Mouse (Mus musculus): ENCODE measurements around the gene Brinp2.

Brinp2 gene

DNA sequence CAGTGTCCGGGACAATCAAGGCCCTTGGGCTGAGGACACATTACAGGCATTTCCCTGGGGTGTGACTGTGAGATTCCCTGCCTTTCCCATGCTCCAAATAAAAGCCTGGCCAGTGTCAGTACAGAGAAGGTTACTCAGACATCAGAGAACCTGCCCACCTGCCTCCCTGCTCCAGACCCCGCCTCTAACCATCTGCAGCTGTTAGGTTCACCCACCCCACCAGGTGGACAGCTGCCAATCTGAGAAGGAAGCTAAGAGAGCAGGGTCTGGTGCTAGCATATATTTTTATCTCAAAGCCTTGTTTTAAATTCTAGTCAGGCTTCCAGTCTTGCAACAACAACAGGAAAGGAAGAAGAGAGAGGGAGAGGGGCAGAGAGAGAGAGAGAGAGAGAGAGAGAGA lies 128.9 kb downstream of the Brinp2 start:
- no peak for DNase-seq (ENCODE audit: extremely low read depth, low read depth, low spot score)

DNA sequence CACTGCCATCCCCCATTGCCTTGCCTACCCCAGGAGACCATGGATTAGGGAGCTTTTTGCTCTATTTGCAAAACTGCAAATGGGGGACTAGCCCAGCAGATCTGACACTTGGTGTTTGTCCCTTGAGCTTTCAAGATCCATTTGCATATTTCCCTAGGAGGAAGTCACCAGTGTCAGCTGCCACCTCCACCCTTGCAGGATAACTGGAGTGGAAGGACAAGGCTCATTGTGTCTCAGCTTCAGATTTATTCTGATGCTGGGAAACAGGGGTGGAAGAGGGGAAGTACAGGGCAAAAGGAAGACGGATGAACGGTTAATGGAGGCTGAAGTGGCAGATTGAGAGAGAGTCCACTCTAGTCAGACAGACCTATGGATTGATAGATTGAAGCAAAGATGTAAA lies 129.4 kb downstream of the Brinp2 start:
- no peak for DNase-seq (ENCODE audit: extremely low read depth, low read depth, low spot score)

DNA sequence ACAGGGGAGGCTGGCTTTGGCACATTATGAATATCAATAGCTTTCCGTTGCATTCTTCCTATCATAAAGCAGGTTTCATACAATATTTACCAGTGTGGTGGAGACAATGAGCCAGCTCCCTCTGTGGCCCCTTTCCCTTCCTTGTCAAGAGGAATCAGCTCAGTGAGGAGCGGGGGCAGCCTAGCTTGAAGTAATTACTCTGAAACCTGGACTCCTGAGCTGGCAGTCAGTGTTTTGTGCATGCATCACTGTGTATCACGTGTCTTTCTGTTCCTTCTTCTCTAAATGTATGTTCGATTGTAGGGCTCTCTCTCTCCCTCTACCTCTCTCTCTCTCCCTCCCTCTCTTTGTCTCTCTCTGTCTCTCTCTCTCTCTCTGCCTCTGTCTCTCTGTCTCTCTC lies 135.1 kb downstream of the Brinp2 start:
- DNase-seq (ENCODE audit: extremely low read depth, low read depth, low spot score): no peak

DNA sequence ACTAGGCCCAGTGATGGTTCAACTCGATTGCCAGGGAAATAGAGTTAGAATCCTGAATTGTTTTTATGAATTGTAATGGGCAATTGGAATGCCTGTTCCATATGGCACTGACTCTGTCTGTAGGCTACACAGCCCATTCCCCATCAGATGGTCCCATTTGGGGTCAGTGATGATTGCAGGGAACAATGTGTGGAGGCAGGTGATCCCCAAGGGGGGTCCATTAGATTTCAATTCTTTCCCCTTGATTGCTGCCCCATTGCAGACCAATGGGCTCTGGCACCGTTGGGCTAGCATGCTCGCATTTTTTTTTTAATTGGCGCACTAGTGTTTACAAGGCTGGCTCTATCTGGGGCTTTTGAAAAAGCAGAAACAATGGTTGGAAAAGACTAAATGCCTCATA lies 136.0 kb downstream of the Brinp2 start:
- DNase-seq (ENCODE audit: extremely low read depth, low read depth, low spot score): no peak

DNA sequence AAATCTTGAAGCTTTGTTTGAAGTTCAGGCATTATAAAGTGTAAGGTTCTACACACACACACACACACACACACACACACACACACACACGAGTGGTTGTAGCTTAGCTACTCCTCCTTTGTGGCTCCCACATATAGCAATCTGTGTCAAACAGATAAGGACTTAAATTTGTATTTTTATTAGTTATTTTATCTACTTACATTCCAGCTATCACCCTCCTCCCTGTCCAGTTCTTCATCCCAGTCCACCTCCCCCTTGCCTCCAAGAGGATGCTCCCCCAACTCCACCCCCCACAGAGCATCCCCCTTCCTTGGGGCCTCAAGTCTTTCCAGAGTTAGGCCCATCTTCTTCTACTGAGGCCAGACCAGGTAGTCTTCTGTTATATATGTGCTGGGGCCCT lies 137.4 kb downstream of the Brinp2 start:
- no peak for DNase-seq (ENCODE audit: extremely low read depth, low read depth, low spot score)

DNA sequence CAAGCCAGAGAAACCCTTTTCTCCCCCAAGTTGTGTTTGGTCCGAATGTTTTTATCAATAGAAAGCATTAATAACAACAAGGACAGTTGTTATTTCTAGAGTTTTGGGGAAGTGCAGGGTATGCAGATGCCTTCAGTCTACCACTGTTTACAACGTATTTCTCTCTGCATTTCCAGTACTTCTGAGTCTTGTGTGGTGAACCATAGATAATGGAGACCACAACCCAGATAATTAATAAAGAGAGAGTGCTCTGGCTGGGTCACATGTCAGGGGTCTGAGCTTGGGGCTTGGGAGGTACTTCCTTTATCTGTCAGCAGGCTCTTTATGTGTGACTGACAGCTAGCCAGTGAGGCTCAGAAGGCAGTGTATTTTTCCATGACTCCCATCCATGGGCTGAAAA lies 137.8 kb downstream of the Brinp2 start:
- no peak for DNase-seq (ENCODE audit: extremely low read depth, low read depth, low spot score)

DNA sequence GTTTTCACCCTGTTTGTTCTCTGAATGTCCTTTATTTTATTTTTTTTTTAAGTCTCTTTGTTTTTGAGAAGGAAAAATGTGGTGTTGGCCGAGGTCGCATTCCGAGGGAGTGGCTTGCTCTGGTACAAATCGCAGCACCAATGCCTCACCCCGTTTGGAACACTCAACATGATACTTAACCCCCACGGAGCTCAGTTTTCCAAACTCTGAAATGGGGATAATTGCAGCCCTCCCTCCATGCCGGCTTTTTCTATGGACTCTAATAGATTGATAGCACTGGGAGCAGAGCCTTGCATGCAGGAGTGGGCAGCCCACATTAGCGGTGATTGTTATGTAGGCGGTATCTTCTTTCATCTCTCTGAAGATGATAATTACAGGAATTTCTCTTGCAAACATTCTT lies 140.5 kb downstream of the Brinp2 start:
- DNase-seq (ENCODE audit: extremely low read depth, low read depth, low spot score): no peak

DNA sequence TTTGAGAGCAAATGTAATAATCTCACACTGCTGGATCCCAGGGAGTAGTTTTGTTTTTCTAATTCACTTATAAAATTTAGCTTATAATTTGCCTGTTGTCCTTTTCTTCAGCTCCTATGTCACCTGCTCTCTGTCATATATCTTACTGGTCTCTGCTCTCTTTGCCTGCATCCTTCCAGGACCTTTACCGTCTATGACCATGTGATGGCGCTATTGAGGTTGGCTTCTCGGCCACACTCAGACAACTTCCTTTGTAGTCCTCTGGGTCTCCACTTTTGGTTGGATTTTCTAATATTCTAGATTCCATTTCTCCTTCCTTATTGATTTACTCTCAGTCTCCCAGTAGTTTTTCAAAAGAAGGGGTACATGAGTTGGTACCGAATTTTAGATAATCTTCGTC lies 141.4 kb downstream of the Brinp2 start:
- no peak for DNase-seq (ENCODE audit: extremely low read depth, low read depth, low spot score)

DNA sequence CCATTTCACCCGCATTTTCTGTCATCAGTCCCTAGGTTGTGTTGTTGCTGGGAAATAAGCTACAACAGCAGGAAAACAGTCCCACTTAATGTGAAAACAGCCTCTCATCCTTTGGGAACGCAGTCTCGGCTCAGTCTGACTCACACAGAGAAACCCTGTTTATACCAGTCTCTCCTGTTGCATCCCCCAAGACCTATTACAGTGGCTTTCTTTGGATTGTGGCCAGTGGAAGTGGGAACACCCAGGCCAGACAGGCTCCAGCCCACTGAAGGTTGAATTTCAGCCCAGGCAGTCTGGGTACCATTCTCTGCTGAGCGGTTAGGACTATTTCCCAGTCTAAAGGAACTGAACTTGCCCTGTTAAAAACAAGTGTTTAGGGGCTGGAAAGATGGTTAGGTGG lies 142.4 kb downstream of the Brinp2 start:
- no peak for DNase-seq (ENCODE audit: extremely low read depth, low read depth, low spot score)

DNA sequence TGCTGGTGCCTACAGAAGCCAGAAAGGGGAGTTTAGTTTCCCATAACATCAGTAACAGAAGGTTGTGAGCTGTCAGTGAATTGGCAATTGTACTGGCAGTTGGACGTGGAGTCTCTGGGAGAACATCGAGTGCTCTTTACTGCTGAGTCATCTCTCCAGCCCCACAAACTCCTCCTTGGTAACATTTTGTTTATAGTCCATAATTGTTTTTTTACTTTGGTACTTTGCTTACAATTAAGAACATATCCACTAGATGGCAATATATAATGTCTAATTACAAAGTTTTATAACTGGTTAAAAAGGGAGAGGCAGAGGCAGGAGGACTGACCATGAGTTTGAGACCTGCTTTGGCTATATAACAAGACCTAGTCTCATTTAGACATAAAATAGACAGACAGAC lies 148.5 kb downstream of the Brinp2 start:
- DNase-seq (ENCODE audit: extremely low read depth, low read depth, low spot score): no peak

DNA sequence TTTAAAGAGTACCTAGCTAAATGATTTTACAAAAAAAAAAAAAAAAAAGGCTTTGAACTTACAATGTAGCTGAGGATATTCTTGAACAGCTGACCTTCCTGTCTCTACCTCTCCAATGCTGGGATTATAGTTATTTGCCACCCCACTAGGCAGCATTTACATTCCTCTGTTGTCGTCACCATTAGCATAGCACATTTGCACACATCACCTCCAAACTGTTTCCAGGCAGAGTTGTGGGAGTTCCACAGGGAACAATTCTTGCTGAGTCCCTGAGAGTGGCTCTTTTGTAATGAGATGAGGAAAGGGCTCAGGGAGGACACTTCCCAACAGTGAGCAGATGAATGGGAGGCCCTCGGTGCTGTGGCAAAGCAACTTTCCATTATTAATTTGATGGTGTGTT lies 153.2 kb downstream of the Brinp2 start:
- DNase-seq (ENCODE audit: extremely low read depth, low read depth, low spot score): no peak
